ENCODE assay signal across 11 mouse cellular contexts in genomic region chr9:75303701-75304261, GRCm38 (mm10). TPM values are rescaled to one million over a fixed set of nuclear protein-coding genes. Genes with fewer than 3 reads are reported as not detected.
DNase-seq lines count a peak whose midpoint lies in the region; ATAC-seq and TF ChIP-seq lines count a peak whose summit lies in the region.
"Had no signal": no experiment of that assay in that cellular context is flagged by ENCODE, and none has a peak within 500 bp of the region (broad histone marks: within the 10 kb centered on the region; RNA-seq: fewer than 3 reads in every experiment).

No protein-coding gene starts in this region.

- TF ChIP-seq CTCF in liver, postnatal 0 days (IDR thresholded peaks at IDR 0.05; ENCODE audit: low read depth): no peak

- no peak for ATAC-seq in liver, embryonic 12.5 days
- no peak for ATAC-seq in liver, postnatal 0 days
- ATAC-seq in hindbrain, embryonic 14.5 days (ENCODE audit: low FRiP score): 0 out of 2 replicates have a peak, but pooled peaks have one; percentile 11
- no peak for ATAC-seq in neural tube, embryonic 12.5 days (ENCODE audit: low FRiP score, low read depth)

- no peak overlapping the region for H3K4me3 ChIP-seq in liver, embryonic 12.5 days
- no peak overlapping the region for H3K4me3 ChIP-seq in liver, postnatal 0 days (ENCODE audit: low read depth, low read length)
- no peak overlapping the region for H3K4me3 ChIP-seq in hindbrain, embryonic 14.5 days (replicated peaks; ENCODE audit: low read length)
- H3K4me3 ChIP-seq in neural tube, embryonic 12.5 days: no peak overlapping the region
- H3K4me3 ChIP-seq: erythroblast, embryonic 14.5 days had no signal

- intact Hi-C loops in left cerebral cortex, postnatal 10 days (cut with DNase I): no loop called here

- H3K27me3 ChIP-seq in liver, embryonic 12.5 days (replicated peaks): 0 out of 2 replicates have a peak, but pooled peaks cover 4% of the 10 kb centered on the region
- no peaks in the 10 kb centered on the region for H3K27me3 ChIP-seq in liver, postnatal 0 days (ENCODE audit: insufficient read depth, low read length)
- H3K27me3 ChIP-seq in hindbrain, embryonic 14.5 days (ENCODE audit: control insufficient read depth, insufficient read depth, low read length): no peaks in the 10 kb centered on the region
- H3K27me3 ChIP-seq in neural tube, embryonic 12.5 days (replicated peaks): no peaks in the 10 kb centered on the region

- DNase-seq in liver, postnatal 0 days: no peak
- peak; percentile 69 for DNase-seq in cerebellum, adult 9-10 months
- DNase-seq in hindbrain, embryonic 14.5 days (ENCODE audit: low spot score): no peak
- DNase-seq in left cerebral cortex, postnatal 10 days (ENCODE audit: extremely low spot score in 1 of 2, low spot score in 2 of 2): no peak
- no peak for DNase-seq in left cerebral cortex, adult 18-20 months (ENCODE audit: low spot score in 2 of 2)
- no peak for DNase-seq in urinary bladder, postnatal 14 days (ENCODE audit: low spot score)

- no peak for TF ChIP-seq EP300 in liver, postnatal 0 days (IDR thresholded peaks at IDR 0.05; ENCODE audit: low read depth)

- H3K9ac ChIP-seq in liver, embryonic 12.5 days: no peak overlapping the region
- H3K9ac ChIP-seq in liver, postnatal 0 days (replicated peaks): no peak overlapping the region
- no peak overlapping the region for H3K9ac ChIP-seq in hindbrain, embryonic 14.5 days
- no peak overlapping the region for H3K9ac ChIP-seq in neural tube, embryonic 12.5 days

- H3K4me1 ChIP-seq in liver, embryonic 12.5 days: peaks cover 6% of the 10 kb centered on the region
- no peaks in the 10 kb centered on the region for H3K4me1 ChIP-seq in liver, postnatal 0 days (ENCODE audit: insufficient read depth)
- H3K4me1 ChIP-seq in hindbrain, embryonic 14.5 days (replicated peaks; ENCODE audit: control insufficient read depth, insufficient read depth, low read length): no peaks in the 10 kb centered on the region
- no peaks in the 10 kb centered on the region for H3K4me1 ChIP-seq in neural tube, embryonic 12.5 days

- H3K27ac ChIP-seq in liver, embryonic 12.5 days: no peak overlapping the region
- no peak overlapping the region for H3K27ac ChIP-seq in liver, postnatal 0 days (ENCODE audit: low read depth)
- H3K27ac ChIP-seq in hindbrain, embryonic 14.5 days: no peak overlapping the region
- H3K27ac ChIP-seq in neural tube, embryonic 12.5 days: no peak overlapping the region

- peak overlapping the region; percentile 51 for H3K4me2 ChIP-seq in liver, embryonic 12.5 days
- H3K4me2 ChIP-seq in liver, postnatal 0 days (ENCODE audit: low read depth, low read length): no peak overlapping the region
- H3K4me2 ChIP-seq in hindbrain, embryonic 14.5 days (replicated peaks): peak overlapping the region; percentile 18
- peak overlapping the region; percentile 16 for H3K4me2 ChIP-seq in neural tube, embryonic 12.5 days (replicated peaks)

- no peaks in the 10 kb centered on the region for H3K36me3 ChIP-seq in liver, embryonic 12.5 days
- H3K36me3 ChIP-seq in liver, postnatal 0 days (replicated peaks; ENCODE audit: insufficient read depth, low read length): no peaks in the 10 kb centered on the region
- H3K36me3 ChIP-seq in hindbrain, embryonic 14.5 days (replicated peaks; ENCODE audit: control insufficient read depth, insufficient read depth): no peaks in the 10 kb centered on the region
- H3K36me3 ChIP-seq in neural tube, embryonic 12.5 days: no peaks in the 10 kb centered on the region

- no peaks in the 10 kb centered on the region for H3K9me3 ChIP-seq in liver, embryonic 12.5 days (replicated peaks)
- H3K9me3 ChIP-seq in liver, postnatal 0 days (ENCODE audit: low read length): no peaks in the 10 kb centered on the region
- no peaks in the 10 kb centered on the region for H3K9me3 ChIP-seq in hindbrain, embryonic 14.5 days (ENCODE audit: control insufficient read depth, low read length)
- H3K9me3 ChIP-seq in neural tube, embryonic 12.5 days: no peaks in the 10 kb centered on the region

- 19% methylated on average over 16 of the region's 16 CpGs for WGBS in liver, embryonic 12.5 days (ENCODE audit: insufficient replicate concordance)
- 40% methylated on average over 16 of the region's 16 CpGs for WGBS in liver, postnatal 0 days (ENCODE audit: insufficient replicate concordance)
- 33% methylated on average over 16 of the region's 16 CpGs for WGBS in hindbrain, embryonic 14.5 days
- 43% methylated on average over 16 of the region's 16 CpGs for WGBS in neural tube, embryonic 12.5 days

RNA-seq across cellular contexts. Expression of gene Gnb5, which starts 2.3 kb away (rescaled TPM):
- 3.5 and 3.9 TPM in 2 replicates for polyA plus RNA-seq in liver, embryonic 12.5 days (2016; fragmentation: Nextera tagmentation; extraction: Ambion mirVana)
- 1.8 and 2.4 TPM in 2 replicates for polyA plus RNA-seq in liver, postnatal 0 days (2015; fragmentation: Nextera tagmentation; extraction: Ambion mirVana)
- 89.7 and 94.9 TPM in 2 replicates for polyA plus RNA-seq in hindbrain, embryonic 14.5 days (2014; fragmentation: Nextera tagmentation; extraction: Ambion mirVana)
- polyA plus RNA-seq in neural tube, embryonic 12.5 days (2016; fragmentation: Nextera tagmentation; extraction: Ambion mirVana): 38.7 and 42.3 TPM in 2 replicates
- 100 to 1,000 TPM; 115 to 125 TPM for total RNA-seq in left cerebral cortex, postnatal 10 days (2021)
- total RNA-seq in left cerebral cortex, adult 18-20 months (2021): 100 to 1,000 TPM; 161 to 167 TPM
- polyA plus RNA-seq: erythroblast, embryonic 14.5 days had no signal

RNA-seq across cellular contexts. Expression of gene Bcl2l10, which starts 43.8 kb away (rescaled TPM):
- polyA plus RNA-seq in liver, embryonic 12.5 days (2016; fragmentation: Nextera tagmentation; extraction: Ambion mirVana): not detected in 2 replicates
- not detected in 2 replicates for polyA plus RNA-seq in liver, postnatal 0 days (2015; fragmentation: Nextera tagmentation; extraction: Ambion mirVana)
- polyA plus RNA-seq in hindbrain, embryonic 14.5 days (2014; fragmentation: Nextera tagmentation; extraction: Ambion mirVana): not detected in 2 replicates
- polyA plus RNA-seq in neural tube, embryonic 12.5 days (2016; fragmentation: Nextera tagmentation; extraction: Ambion mirVana): not detected in 2 replicates
- total RNA-seq in left cerebral cortex, postnatal 10 days (2021): under 1 TPM in 1 of 2 experiments, not detected in 1; 0.36 TPM
- not detected for total RNA-seq in left cerebral cortex, adult 18-20 months (2021)
- polyA plus RNA-seq: erythroblast, embryonic 14.5 days; large intestine, adult 2 months; stomach, embryonic 16.5 days had no signal
